Mouse (Mus musculus) bone marrow, adult 2 months (tissue): ENCODE measurements around the gene Slc6a1.

ENCODE experiments used
- CTCF ChIP-seq: fragments of 200-500 bp; IDR thresholded peaks from 2 replicates; pipeline ENCODE4 v1.5.1; 2011; ENCODE audit warnings: low read length, control low read depth; ENCODE audit not compliant: control insufficient read depth, insufficient read depth
- POLR2A ChIP-seq: fragments of 200-500 bp; IDR thresholded peaks from 2 replicates; pipeline ENCODE4 v1.6.1; 2011; ENCODE audit warnings: low read depth, mild to moderate bottlenecking, control low read depth, low read length, borderline replicate concordance; ENCODE audit not compliant: control insufficient read depth

GRCm38 (mm10) chr6:114300737-114301136 lies 18.3 kb downstream of the Slc6a1 start:
- no peak for TF ChIP-seq POLR2A
- TF ChIP-seq CTCF, result no peak
